ENCODE assay signal across 13 mouse cellular contexts in the genomic region with DNA sequence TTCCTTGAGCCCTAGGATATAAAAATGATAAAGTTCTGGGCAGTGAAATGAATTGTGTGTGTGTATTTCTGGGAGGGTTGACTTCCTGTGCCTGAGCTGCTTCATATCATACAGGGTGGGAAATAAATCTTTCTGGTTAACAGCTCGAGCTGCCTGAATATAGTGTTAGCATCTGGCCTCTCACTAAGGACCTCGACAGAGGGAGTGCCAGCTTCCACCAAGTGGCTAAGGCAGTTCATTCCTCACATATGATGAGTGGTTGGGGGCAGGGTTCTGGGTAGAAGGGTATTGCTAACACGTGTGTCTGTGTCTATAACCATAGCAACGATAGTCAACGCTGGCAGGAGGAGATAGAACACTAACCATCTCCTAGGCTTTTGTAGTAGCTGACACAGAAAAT.
DNase-seq lines count a peak whose midpoint lies in the region; ATAC-seq and TF ChIP-seq lines count a peak whose summit lies in the region.
"Had no signal": no experiment of that assay in that cellular context is flagged by ENCODE, and none has a peak within 500 bp of the region (broad histone marks: within the 10 kb centered on the region; RNA-seq: fewer than 3 reads in every experiment).

No protein-coding gene starts in this region.

- TF ChIP-seq CTCF in brain, embryonic 14.5 days (IDR thresholded peaks at IDR 0.05; ENCODE audit: borderline replicate concordance, extremely low read depth, insufficient read depth, insufficient read length) = no peak
- no peak for TF ChIP-seq CTCF in liver, postnatal 0 days (IDR thresholded peaks at IDR 0.05; ENCODE audit: low read depth)

- H3K4me1 ChIP-seq in forebrain, embryonic 12.5 days = no peaks in the 10 kb centered on the region
- H3K4me1 ChIP-seq in forebrain, embryonic 10.5 days = no peaks in the 10 kb centered on the region
- peaks cover 37% of the 10 kb centered on the region for H3K4me1 ChIP-seq in hindbrain, embryonic 14.5 days (replicated peaks; ENCODE audit: control insufficient read depth, insufficient read depth, low read length)
- H3K4me1 ChIP-seq in midbrain, embryonic 12.5 days = no peaks in the 10 kb centered on the region
- H3K4me1 ChIP-seq in liver, postnatal 0 days (ENCODE audit: insufficient read depth) = no peaks in the 10 kb centered on the region

- no peak overlapping the region for H3K9ac ChIP-seq in forebrain, embryonic 12.5 days
- no peak overlapping the region for H3K9ac ChIP-seq in hindbrain, embryonic 14.5 days
- no peak overlapping the region for H3K9ac ChIP-seq in midbrain, embryonic 12.5 days (replicated peaks)
- H3K9ac ChIP-seq in liver, postnatal 0 days (replicated peaks) = no peak overlapping the region

- H3K4me3 ChIP-seq in forebrain, embryonic 12.5 days (replicated peaks) = no peak overlapping the region
- no peak overlapping the region for H3K4me3 ChIP-seq in forebrain, embryonic 10.5 days
- no peak overlapping the region for H3K4me3 ChIP-seq in hindbrain, embryonic 14.5 days (replicated peaks; ENCODE audit: low read length)
- no peak overlapping the region for H3K4me3 ChIP-seq in midbrain, embryonic 12.5 days
- no peak overlapping the region for H3K4me3 ChIP-seq in liver, postnatal 0 days (ENCODE audit: low read depth, low read length)
- H3K4me3 ChIP-seq: gastrocnemius, adult 2 months had no signal

- no peak overlapping the region for H3K4me2 ChIP-seq in forebrain, embryonic 12.5 days
- H3K4me2 ChIP-seq in hindbrain, embryonic 14.5 days (replicated peaks) = no peak overlapping the region
- no peak overlapping the region for H3K4me2 ChIP-seq in midbrain, embryonic 12.5 days (replicated peaks)
- no peak overlapping the region for H3K4me2 ChIP-seq in liver, postnatal 0 days (ENCODE audit: low read depth, low read length)

- no peak for TF ChIP-seq EP300 in liver, postnatal 0 days (IDR thresholded peaks at IDR 0.05; ENCODE audit: low read depth)

- WGBS in forebrain, embryonic 12.5 days = 75% methylated on average over 5 of the region's 5 CpGs
- 88% methylated on average over 5 of the region's 5 CpGs for WGBS in forebrain, embryonic 10.5 days
- 36% methylated on average over 5 of the region's 5 CpGs for WGBS in hindbrain, embryonic 14.5 days
- 69% methylated on average over 5 of the region's 5 CpGs for WGBS in midbrain, embryonic 12.5 days
- 65% methylated on average over 5 of the region's 5 CpGs for WGBS in liver, postnatal 0 days (ENCODE audit: insufficient replicate concordance)

- no peak for DNase-seq in forebrain, embryonic 10.5 days (ENCODE audit: extremely low spot score, low spot score)
- DNase-seq in brain, embryonic 14.5 days (ENCODE audit: low read depth) = peak; percentile 53
- no peak for DNase-seq in hindbrain, embryonic 14.5 days (ENCODE audit: low spot score)
- DNase-seq in cerebellum, adult 11-12 months = no peak
- no peak for DNase-seq in thymus, postnatal 4 days
- DNase-seq in liver, postnatal 0 days = no peak
- DNase-seq: B cell, adult 2 months; cerebellum, adult 9-10 months; gastrocnemius, adult 2 months; right cerebral cortex, adult 18-20 months; thymus, adult 2 months had no signal

- no peak for TF ChIP-seq POLR2A in brain, embryonic 14.5 days (IDR thresholded peaks at IDR 0.05; ENCODE audit: borderline replicate concordance, extremely low read depth, insufficient read depth, insufficient read length, poor library complexity, severe bottlenecking)

- peak; percentile 54; the same call in 1 of the 2 replicates for ATAC-seq in forebrain, embryonic 12.5 days (ENCODE audit: low FRiP score)
- peak; percentile 47; the same call in 1 of the 2 replicates for ATAC-seq in hindbrain, embryonic 14.5 days (ENCODE audit: low FRiP score)
- ATAC-seq in midbrain, embryonic 12.5 days (ENCODE audit: low FRiP score, low read depth) = peak; percentile 63
- ATAC-seq in liver, postnatal 0 days = no peak

- no peaks in the 10 kb centered on the region for H3K27me3 ChIP-seq in forebrain, embryonic 12.5 days
- H3K27me3 ChIP-seq in forebrain, embryonic 10.5 days (ENCODE audit: poor library complexity, severe bottlenecking) = no peaks in the 10 kb centered on the region
- no peaks in the 10 kb centered on the region for H3K27me3 ChIP-seq in hindbrain, embryonic 14.5 days (ENCODE audit: control insufficient read depth, insufficient read depth, low read length)
- H3K27me3 ChIP-seq in midbrain, embryonic 12.5 days = no peaks in the 10 kb centered on the region
- H3K27me3 ChIP-seq in liver, postnatal 0 days (ENCODE audit: insufficient read depth, low read length) = no peaks in the 10 kb centered on the region

- H3K27ac ChIP-seq in forebrain, embryonic 12.5 days = 0 out of 2 replicates have a peak overlapping the region, but pooled peaks have one; percentile 25
- no peak overlapping the region for H3K27ac ChIP-seq in forebrain, embryonic 10.5 days
- H3K27ac ChIP-seq in hindbrain, embryonic 14.5 days = peak overlapping the region; percentile 70; the same call in 1 of the 2 replicates
- H3K27ac ChIP-seq in midbrain, embryonic 12.5 days (replicated peaks) = no peak overlapping the region
- H3K27ac ChIP-seq in liver, postnatal 0 days (ENCODE audit: low read depth) = no peak overlapping the region
- H3K27ac ChIP-seq: gastrocnemius, adult 2 months had no signal

- no peaks in the 10 kb centered on the region for H3K9me3 ChIP-seq in forebrain, embryonic 12.5 days
- no peaks in the 10 kb centered on the region for H3K9me3 ChIP-seq in forebrain, embryonic 10.5 days
- no peaks in the 10 kb centered on the region for H3K9me3 ChIP-seq in hindbrain, embryonic 14.5 days (ENCODE audit: control insufficient read depth, low read length)
- no peaks in the 10 kb centered on the region for H3K9me3 ChIP-seq in midbrain, embryonic 12.5 days
- H3K9me3 ChIP-seq in liver, postnatal 0 days (ENCODE audit: low read length) = no peaks in the 10 kb centered on the region

- H3K36me3 ChIP-seq in forebrain, embryonic 12.5 days (replicated peaks) = no peaks in the 10 kb centered on the region
- no peaks in the 10 kb centered on the region for H3K36me3 ChIP-seq in forebrain, embryonic 10.5 days (replicated peaks)
- H3K36me3 ChIP-seq in hindbrain, embryonic 14.5 days (replicated peaks; ENCODE audit: control insufficient read depth, insufficient read depth) = no peaks in the 10 kb centered on the region
- H3K36me3 ChIP-seq in midbrain, embryonic 12.5 days = no peaks in the 10 kb centered on the region
- no peaks in the 10 kb centered on the region for H3K36me3 ChIP-seq in liver, postnatal 0 days (replicated peaks; ENCODE audit: insufficient read depth, low read length)

Comparison
In these comparisons a context has a peak if more than half of its experiments do, and no peak if none do; other contexts are left out.
1. H3K27ac ChIP-seq: peak in forebrain, embryonic 12.5 days (single experiment) and hindbrain, embryonic 14.5 days (single experiment); none in forebrain, embryonic 10.5 days (single experiment), midbrain, embryonic 12.5 days (single experiment) and liver, postnatal 0 days (single experiment).